Mouse (Mus musculus) limb, embryonic 10.5 days (tissue): ENCODE results near the gene 2410015M20Rik. TPM values are rescaled to one million over a fixed set of nuclear protein-coding genes. Genes with fewer than 3 reads are reported as not detected.
"Not testable (repeated sequence)": the region's sequence is repeated elsewhere in the genome, so short reads cannot be mapped to it uniquely, and the experiment has no call there.

Experiments used
- DNase-seq: peaks from one replicate; pipeline ENCODE4 v3.0.0-alpha.2; 2017; ENCODE audit warnings: low spot score
- H3K27ac ChIP-seq: fragments of 300-500 bp; sonication (generic); 2 replicates; pipeline ENCODE4 v1.5.1; 2016; ENCODE audit warnings: mild to moderate bottlenecking
- H3K27me3 ChIP-seq: fragments of 300-500 bp; sonication (generic); 2 replicates; pipeline ENCODE4 v1.6.1; 2016; ENCODE audit warnings: low read depth, mild to moderate bottlenecking; ENCODE audit not compliant: poor library complexity, severe bottlenecking
- H3K36me3 ChIP-seq: fragments of 300-500 bp; sonication (generic); 2 replicates; pipeline ENCODE4 v1.6.1; 2016; ENCODE audit warnings: mild to moderate bottlenecking, moderate library complexity
- H3K4me1 ChIP-seq: fragments of 300-500 bp; sonication (generic); 2 replicates; pipeline ENCODE4 v1.6.1; 2016
- H3K4me3 ChIP-seq: fragments of 300-500 bp; sonication (generic); 2 replicates; pipeline ENCODE4 v1.5.1; 2016; ENCODE audit warnings: mild to moderate bottlenecking, moderate library complexity
- H3K9me3 ChIP-seq: fragments of 300-500 bp; sonication (generic); replicated peaks from 2 replicates; pipeline ENCODE4 v1.6.1; 2016; ENCODE audit warnings: mild to moderate bottlenecking
- WGBS: fragments of 180-500 bp; shearing (Covaris S2); methylation state at CpG from one replicate; pipeline ENCODE4 v1.1.7; 2016; 5-methylcytosine and 5-hydroxymethylcytosine counted together
- polyA plus RNA-seq: library from polyadenylated mRNA; unstranded; fragments of >200 nt; fragmentation: Nextera tagmentation; extraction: Ambion mirVana; gene quantifications from 2 replicates; pipeline ENCODE4 v1.2.1, GENCODE M21; 2016

The 2410015M20Rik gene
- 205 and 206 TPM in 2 replicates for polyA plus RNA-seq

GRCm38 (mm10) chr17:56609452-56610171 lies at the start of gene 2410015M20Rik:
Gene 2410015M20Rik, minus strand, starts transcription at chr17:56609771.
- Histone ChIP-seq H3K27ac (peak within 1 kb of the TSS; percentile 84), H3K36me3 (peaks cover 46% of the 10 kb centered on the region), H3K4me3 (peak within 1 kb of the TSS; percentile 68), H3K4me1 (peaks cover 44% of the 10 kb centered on the region), H3K9me3 (no peaks in the 10 kb centered on the region), H3K27me3 (no peaks in the 10 kb centered on the region)
- peak; percentile 92 for DNase-seq
- under 1% methylated on average over 44 of the region's 44 CpGs for WGBS

- no peak for DNase-seq
- no peaks in the 10 kb centered on the region for H3K36me3 ChIP-seq
- H3K4me3 ChIP-seq: no peak overlapping the region
- no peaks in the 10 kb centered on the region for H3K27me3 ChIP-seq
- H3K27ac ChIP-seq: no peak overlapping the region
- no peaks in the 10 kb centered on the region for H3K9me3 ChIP-seq
- peaks cover 12% of the 10 kb centered on the region for H3K4me1 ChIP-seq
- 89% methylated on average over 6 of the region's 6 CpGs for WGBS
Measured at GRCm38 (mm10) chr17:56656171-56656570, 46.6 kb upstream of the 2410015M20Rik start.

- DNase-seq: no peak
- 86% methylated on average over 3 of the region's 3 CpGs for WGBS
- 0 out of 2 replicates have a peak, but pooled peaks cover 3% of the 10 kb centered on the region for H3K4me1 ChIP-seq
- H3K9me3 ChIP-seq: no peaks in the 10 kb centered on the region
- H3K27ac ChIP-seq: no peak overlapping the region
- H3K27me3 ChIP-seq: no peaks in the 10 kb centered on the region
- no peak overlapping the region for H3K4me3 ChIP-seq
- no peaks in the 10 kb centered on the region for H3K36me3 ChIP-seq
Measured at GRCm38 (mm10) chr17:56655311-56655710, 45.7 kb upstream of the 2410015M20Rik start.

- H3K27me3 ChIP-seq: no peaks in the 10 kb centered on the region
- 87% methylated on average over 2 of the region's 2 CpGs for WGBS
- no peaks in the 10 kb centered on the region for H3K9me3 ChIP-seq
- no peaks in the 10 kb centered on the region for H3K36me3 ChIP-seq
- no peak overlapping the region for H3K27ac ChIP-seq
- no peaks in the 10 kb centered on the region for H3K4me1 ChIP-seq
- no peak overlapping the region for H3K4me3 ChIP-seq
- no peak for DNase-seq
Measured at GRCm38 (mm10) chr17:56654771-56655170, 45.2 kb upstream of the 2410015M20Rik start.

- Histone ChIP-seq H3K4me3 (no peak overlapping the region), H3K4me1 (no peaks in the 10 kb centered on the region), H3K9me3 (no peaks in the 10 kb centered on the region), H3K36me3 (no peaks in the 10 kb centered on the region), H3K27me3 (no peaks in the 10 kb centered on the region), H3K27ac (no peak overlapping the region)
- DNase-seq: no peak
- WGBS: 37% methylated on average over 10 of the region's 10 CpGs
Measured at GRCm38 (mm10) chr17:56651801-56652200, 42.2 kb upstream of the 2410015M20Rik start.

GRCm38 (mm10) chr17:56647546-56647945 lies 38.0 kb upstream of the 2410015M20Rik start:
- Histone ChIP-seq H3K36me3 (no peaks in the 10 kb centered on the region), H3K27ac (no peak overlapping the region), H3K9me3 (no peaks in the 10 kb centered on the region), H3K27me3 (no peaks in the 10 kb centered on the region), H3K4me1 (no peaks in the 10 kb centered on the region), H3K4me3 (no peak overlapping the region)
- DNase-seq: no peak
- WGBS: 74% methylated on average over 12 of the region's 13 CpGs

GRCm38 (mm10) chr17:56643237-56643636 lies 33.7 kb upstream of the 2410015M20Rik start:
- DNase-seq: no peak
- Histone ChIP-seq H3K4me3 (no peak overlapping the region), H3K27ac (no peak overlapping the region), H3K9me3 (no peaks in the 10 kb centered on the region), H3K36me3 (no peaks in the 10 kb centered on the region), H3K4me1 (no peaks in the 10 kb centered on the region), H3K27me3 (no peaks in the 10 kb centered on the region)
- 81% methylated on average over 4 of the region's 4 CpGs for WGBS

GRCm38 (mm10) chr17:56634023-56634422 lies 24.5 kb upstream of the 2410015M20Rik start:
- WGBS: 88% methylated on average over 6 of the region's 6 CpGs
- Histone ChIP-seq H3K4me1 (no peaks in the 10 kb centered on the region), H3K4me3 (no peak overlapping the region), H3K27me3 (no peaks in the 10 kb centered on the region), H3K36me3 (no peaks in the 10 kb centered on the region), H3K27ac (no peak overlapping the region), H3K9me3 (no peaks in the 10 kb centered on the region)
- no peak for DNase-seq

GRCm38 (mm10) chr17:56631807-56632206 lies 22.2 kb upstream of the 2410015M20Rik start:
- no peak for DNase-seq
- no peaks in the 10 kb centered on the region for H3K9me3 ChIP-seq
- H3K27me3 ChIP-seq: no peaks in the 10 kb centered on the region
- no peak overlapping the region for H3K27ac ChIP-seq
- H3K4me3 ChIP-seq: no peak overlapping the region
- no peaks in the 10 kb centered on the region for H3K36me3 ChIP-seq
- WGBS: 55% methylated on average over 4 of the region's 4 CpGs
- H3K4me1 ChIP-seq: peaks cover 12% of the 10 kb centered on the region

GRCm38 (mm10) chr17:56629800-56630781 lies 20.5 kb upstream of the 2410015M20Rik start:
- WGBS: 90% methylated on average over 27 of the region's 27 CpGs
- not testable (repeated sequence) for H3K36me3 ChIP-seq, H3K9me3 ChIP-seq, H3K27ac ChIP-seq, H3K4me3 ChIP-seq, H3K27me3 ChIP-seq, DNase-seq
- H3K4me1 ChIP-seq: peaks cover 24% of the 10 kb centered on the region

GRCm38 (mm10) chr17:56627530-56628277 lies 18.1 kb upstream of the 2410015M20Rik start, which contains the start of gene Catsperd:
Gene Catsperd, plus strand, starts transcription at chr17:56628143.
- H3K36me3 ChIP-seq: peaks cover 27% of the 10 kb centered on the region
- DNase-seq: peak; percentile 60

GRCm38 (mm10) chr17:56626754-56627470 lies 17.3 kb upstream of the 2410015M20Rik start, which contains the start of gene Lonp1:
Gene Lonp1, minus strand, starts transcription at chr17:56626887.
- Histone ChIP-seq H3K4me1 (peaks cover 29% of the 10 kb centered on the region), H3K27me3 (no peaks in the 10 kb centered on the region), H3K9me3 (no peaks in the 10 kb centered on the region), H3K27ac (peak within 1 kb of the TSS; percentile 88), H3K36me3 (peaks cover 35% of the 10 kb centered on the region), H3K4me3 (peak within 1 kb of the TSS; percentile 98)
- peak; percentile 99 for DNase-seq
- WGBS: under 1% methylated on average over 51 of the region's 51 CpGs

More at GRCm38 (mm10) chr17:56627530-56628277, 18.1 kb upstream of the 2410015M20Rik start, which contains the start of gene Catsperd:
- H3K4me3 ChIP-seq: peak within 1 kb of the TSS; percentile 98
- H3K27ac ChIP-seq: peak within 1 kb of the TSS; percentile 88
- no peaks in the 10 kb centered on the region for H3K9me3 ChIP-seq
- H3K27me3 ChIP-seq: no peaks in the 10 kb centered on the region
- peaks cover 29% of the 10 kb centered on the region for H3K4me1 ChIP-seq
- WGBS: 8% methylated on average over 26 of the region's 26 CpGs
